Mouse (Mus musculus) embryonic facial prominence, embryonic 12.5 days (tissue): ENCODE results near the gene Myh10. TPM values are rescaled to one million over a fixed set of nuclear protein-coding genes. Genes with fewer than 3 reads are reported as not detected.

ENCODE experiments used
- ATAC-seq: fragments of 200-750 bp; cut with Nextera tagmentation; 2 replicates; pipeline ENCODE4 v1.8.0; 2017; ENCODE audit not compliant: insufficient number of reproducible peaks, insufficient read depth, low FRiP score, low TSS enrichment
- H3K27ac ChIP-seq: fragments of 300-500 bp; sonication (generic); 2 replicates; pipeline ENCODE4 v1.5.1; 2016; ENCODE audit warnings: mild to moderate bottlenecking
- H3K27me3 ChIP-seq: fragments of 300-500 bp; sonication (generic); 2 replicates; pipeline ENCODE4 v1.6.1; 2016; ENCODE audit warnings: mild to moderate bottlenecking, moderate library complexity
- H3K36me3 ChIP-seq: fragments of 300-500 bp; sonication (generic); 2 replicates; pipeline ENCODE4 v1.6.1; 2016; ENCODE audit warnings: mild to moderate bottlenecking
- H3K4me1 ChIP-seq: fragments of 300-500 bp; sonication (generic); 2 replicates; pipeline ENCODE4 v1.6.1; 2016
- H3K4me2 ChIP-seq: fragments of 300-500 bp; sonication (generic); replicated peaks from 2 replicates; pipeline ENCODE4 v1.6.1; 2016; ENCODE audit warnings: mild to moderate bottlenecking, moderate library complexity
- H3K4me3 ChIP-seq: fragments of 300-500 bp; sonication (generic); 2 replicates; pipeline ENCODE4 v1.5.1; 2016; ENCODE audit warnings: mild to moderate bottlenecking
- H3K9ac ChIP-seq: fragments of 300-500 bp; sonication (generic); 2 replicates; pipeline ENCODE4 v1.6.1; 2016; ENCODE audit warnings: mild to moderate bottlenecking, moderate library complexity
- H3K9me3 ChIP-seq: fragments of 300-500 bp; sonication (generic); 2 replicates; pipeline ENCODE4 v1.6.1; 2016; ENCODE audit warnings: mild to moderate bottlenecking, moderate library complexity
- WGBS: fragments of 180-500 bp; shearing (Covaris S2); methylation state at CpG from one replicate; pipeline ENCODE4 v1.1.7; 2016; 5-methylcytosine and 5-hydroxymethylcytosine counted together
- polyA plus RNA-seq: library from polyadenylated mRNA; unstranded; fragments of >200 nt; fragmentation: Nextera tagmentation; extraction: Ambion mirVana; gene quantifications from 2 replicates; pipeline ENCODE4 v1.2.1, GENCODE M21; 2016

Gene Myh10
- polyA plus RNA-seq, 1 experiment from 2014 or later = 169 TPM

GRCm38 (mm10) chr11:68756456-68757348 is 65.3 kb downstream of the Myh10 start:
- H3K9ac ChIP-seq = no peak overlapping the region
- ATAC-seq = no peak
- no peaks in the 10 kb centered on the region for H3K9me3 ChIP-seq
- no peaks in the 10 kb centered on the region for H3K27me3 ChIP-seq
- H3K27ac ChIP-seq = peak overlapping the region; percentile 70
- no peak overlapping the region for H3K4me2 ChIP-seq
- no peak overlapping the region for H3K4me3 ChIP-seq
- peaks cover 27% of the 10 kb centered on the region for H3K36me3 ChIP-seq
- 46% methylated on average over 11 of the region's 11 CpGs for WGBS
- peaks cover 46% of the 10 kb centered on the region for H3K4me1 ChIP-seq

- H3K27ac ChIP-seq = no peak overlapping the region
- 93% methylated on average over 3 of the region's 3 CpGs for WGBS
- no peak for ATAC-seq
- H3K9ac ChIP-seq = no peak overlapping the region
- H3K4me1 ChIP-seq = peaks cover 20% of the 10 kb centered on the region
- peaks cover 46% of the 10 kb centered on the region for H3K36me3 ChIP-seq
- no peak overlapping the region for H3K4me2 ChIP-seq
- no peaks in the 10 kb centered on the region for H3K9me3 ChIP-seq
- H3K27me3 ChIP-seq = no peaks in the 10 kb centered on the region
- no peak overlapping the region for H3K4me3 ChIP-seq
These were observed 68.3 kb downstream of the Myh10 start for GRCm38 (mm10) chr11:68759691-68760090.

- Histone ChIP-seq H3K4me3 (no peak overlapping the region), H3K27ac (no peak overlapping the region), H3K4me1 (peaks cover 13% of the 10 kb centered on the region), H3K4me2 (no peak overlapping the region), H3K9me3 (no peaks in the 10 kb centered on the region), H3K36me3 (peaks cover 61% of the 10 kb centered on the region), H3K9ac (no peak overlapping the region), H3K27me3 (no peaks in the 10 kb centered on the region)
- WGBS = 88% methylated on average over 4 of the region's 4 CpGs
- ATAC-seq = no peak
These were observed 69.8 kb downstream of the Myh10 start for GRCm38 (mm10) chr11:68761155-68761554.

- Histone ChIP-seq H3K9ac (no peak overlapping the region), H3K27me3 (no peaks in the 10 kb centered on the region), H3K9me3 (no peaks in the 10 kb centered on the region), H3K4me1 (peaks cover 8% of the 10 kb centered on the region), H3K27ac (no peak overlapping the region), H3K36me3 (peaks cover 66% of the 10 kb centered on the region), H3K4me3 (no peak overlapping the region), H3K4me2 (no peak overlapping the region)
- ATAC-seq = no peak
- WGBS = 80% methylated on average over 6 of the region's 6 CpGs
These were observed 70.3 kb downstream of the Myh10 start for GRCm38 (mm10) chr11:68761664-68762063.

GRCm38 (mm10) chr11:68764622-68765021 is 73.3 kb downstream of the Myh10 start:
- no peaks in the 10 kb centered on the region for H3K9me3 ChIP-seq

GRCm38 (mm10) chr11:68767762-68768542 is 76.6 kb downstream of the Myh10 start:
- Histone ChIP-seq H3K9ac (no peak overlapping the region), H3K27me3 (no peaks in the 10 kb centered on the region), H3K4me3 (no peak overlapping the region), H3K4me2 (no peak overlapping the region), H3K36me3 (peaks cover 98% of the 10 kb centered on the region), H3K27ac (no peak overlapping the region), H3K4me1 (no peaks in the 10 kb centered on the region), H3K9me3 (no peaks in the 10 kb centered on the region)
- 88% methylated on average over 10 of the region's 10 CpGs for WGBS
- no peak for ATAC-seq

More at GRCm38 (mm10) chr11:68764622-68765021, 73.3 kb downstream of the Myh10 start:
- peaks cover 91% of the 10 kb centered on the region for H3K36me3 ChIP-seq
- H3K27ac ChIP-seq = no peak overlapping the region
- no peak overlapping the region for H3K4me3 ChIP-seq
- WGBS = 82% methylated on average over 3 of the region's 3 CpGs
- H3K4me1 ChIP-seq = no peaks in the 10 kb centered on the region
- no peaks in the 10 kb centered on the region for H3K27me3 ChIP-seq
- no peak for ATAC-seq
- H3K4me2 ChIP-seq = no peak overlapping the region
- H3K9ac ChIP-seq = no peak overlapping the region

GRCm38 (mm10) chr11:68769770-68770510 is 78.6 kb downstream of the Myh10 start:
- H3K4me2 ChIP-seq = no peak overlapping the region
- no peaks in the 10 kb centered on the region for H3K9me3 ChIP-seq
- 93% methylated on average over 9 of the region's 9 CpGs for WGBS
- no peak for ATAC-seq
- H3K4me1 ChIP-seq = no peaks in the 10 kb centered on the region
- no peak overlapping the region for H3K9ac ChIP-seq
- no peaks in the 10 kb centered on the region for H3K27me3 ChIP-seq
- peaks cover 93% of the 10 kb centered on the region for H3K36me3 ChIP-seq
- H3K4me3 ChIP-seq = no peak overlapping the region
- no peak overlapping the region for H3K27ac ChIP-seq

GRCm38 (mm10) chr11:68776147-68776655 is 84.8 kb downstream of the Myh10 start:
- H3K36me3 ChIP-seq = peaks cover 81% of the 10 kb centered on the region
- no peak overlapping the region for H3K4me2 ChIP-seq
- no peaks in the 10 kb centered on the region for H3K4me1 ChIP-seq
- ATAC-seq = no peak
- no peak overlapping the region for H3K27ac ChIP-seq
- H3K4me3 ChIP-seq = no peak overlapping the region
- 87% methylated on average over 7 of the region's 7 CpGs for WGBS
- H3K9ac ChIP-seq = no peak overlapping the region
- H3K9me3 ChIP-seq = no peaks in the 10 kb centered on the region
- H3K27me3 ChIP-seq = no peaks in the 10 kb centered on the region

GRCm38 (mm10) chr11:68777933-68778332 is 86.6 kb downstream of the Myh10 start:
- 83% methylated on average over 11 of the region's 11 CpGs for WGBS
- Histone ChIP-seq H3K9me3 (no peaks in the 10 kb centered on the region), H3K4me1 (no peaks in the 10 kb centered on the region), H3K27me3 (no peaks in the 10 kb centered on the region), H3K4me2 (no peak overlapping the region), H3K9ac (no peak overlapping the region), H3K36me3 (peaks cover 81% of the 10 kb centered on the region), H3K4me3 (no peak overlapping the region), H3K27ac (no peak overlapping the region)
- no peak for ATAC-seq

- no peaks in the 10 kb centered on the region for H3K27me3 ChIP-seq
- no peaks in the 10 kb centered on the region for H3K9me3 ChIP-seq
- peaks cover 80% of the 10 kb centered on the region for H3K36me3 ChIP-seq
- ATAC-seq = no peak
- H3K4me3 ChIP-seq = no peak overlapping the region
- no peaks in the 10 kb centered on the region for H3K4me1 ChIP-seq
- no peak overlapping the region for H3K27ac ChIP-seq
- no peak overlapping the region for H3K4me2 ChIP-seq
- H3K9ac ChIP-seq = no peak overlapping the region
These were observed 87.5 kb downstream of the Myh10 start for GRCm38 (mm10) chr11:68778855-68779254.

GRCm38 (mm10) chr11:68779735-68780465 is 88.5 kb downstream of the Myh10 start:
- Histone ChIP-seq H3K4me2 (no peak overlapping the region), H3K36me3 (peaks cover 84% of the 10 kb centered on the region), H3K4me1 (no peaks in the 10 kb centered on the region), H3K4me3 (no peak overlapping the region), H3K9ac (no peak overlapping the region), H3K9me3 (no peaks in the 10 kb centered on the region), H3K27me3 (no peaks in the 10 kb centered on the region), H3K27ac (no peak overlapping the region)
- 91% methylated on average over 10 of the region's 10 CpGs for WGBS
- ATAC-seq = no peak
